Mouse (Mus musculus) ES-E14 (cell line): Measurements from ENCODE around the gene 1700037C18Rik. TPM values are rescaled to one million over a fixed set of nuclear protein-coding genes. Genes with fewer than 3 reads are reported as not detected.
A peak's percentile ranks its signal among the peaks of the same experiment; 100 is the strongest.

ENCODE experiments used
- DNase-seq: peaks from one replicate; pipeline ENCODE4 v3.0.0-alpha.2; 2013; ENCODE audit warnings: low read depth, low spot score
- H3K27ac ChIP-seq: 2 replicates; pipeline ENCODE4 v1.5.1; 2012; ENCODE audit warnings: low read depth, mild to moderate bottlenecking, low read length, moderate library complexity, mixed read lengths; ENCODE audit not compliant: poor library complexity, insufficient read depth, severe bottlenecking
- H3K36me3 ChIP-seq: 2 replicates; pipeline ENCODE4 v1.6.1; 2012; ENCODE audit warnings: mild to moderate bottlenecking, low read length, moderate library complexity, mixed read lengths; ENCODE audit not compliant: control insufficient read depth, poor library complexity, insufficient read depth, severe bottlenecking
- H3K4me1 ChIP-seq, 2 experiments: fragments of 150-350 bp in 1 of 2; sonication (generic) in 1 of 2; 2 replicates each; pipeline ENCODE4 v1.6.1; 2012; ENCODE audit warnings: low read length in 2 of 2, mild to moderate bottlenecking in 1 of 2, mixed read lengths in 1 of 2; ENCODE audit not compliant: control insufficient read depth in 2 of 2, insufficient read depth in 2 of 2, poor library complexity in 1 of 2
- H3K4me3 ChIP-seq, 2 experiments: fragments of 150-350 bp in 1 of 2; sonication (generic) in 1 of 2; 2 replicates each; pipeline ENCODE4 v1.5.1; 2012; ENCODE audit warnings: low read length in 2 of 2, low read depth in 1 of 2, mild to moderate bottlenecking in 1 of 2, mixed read lengths in 1 of 2; ENCODE audit not compliant: insufficient read depth in 1 of 2, poor library complexity in 1 of 2, severe bottlenecking in 1 of 2
- H3K9ac ChIP-seq: 2 replicates; pipeline ENCODE4 v1.6.1; 2012; ENCODE audit warnings: low read depth, mild to moderate bottlenecking, low read length, mixed read lengths; ENCODE audit not compliant: poor library complexity, insufficient read depth, severe bottlenecking
- H3K9me3 ChIP-seq: fragments of 150-350 bp; sonication (generic); 2 replicates; pipeline ENCODE4 v1.6.1; 2012; ENCODE audit warnings: low read depth, mild to moderate bottlenecking, low read length; ENCODE audit not compliant: control insufficient read depth, insufficient read depth
- CHD2 ChIP-seq: IDR thresholded peaks from 2 replicates; pipeline ENCODE4 v1.6.1; 2014; ENCODE audit warnings: mild to moderate bottlenecking, low read depth, low read length, inconsistent platforms
- HCFC1 ChIP-seq: IDR thresholded peaks from 2 replicates; pipeline ENCODE4 v1.6.1; 2012; ENCODE audit warnings: low read length, inconsistent platforms, borderline replicate concordance; ENCODE audit not compliant: insufficient read depth
- MAFK ChIP-seq: IDR thresholded peaks from 2 replicates; pipeline ENCODE4 v1.6.1; 2014; ENCODE audit warnings: mild to moderate bottlenecking, low read depth, low read length, inconsistent platforms; ENCODE audit not compliant: insufficient read depth
- ZC3H11A ChIP-seq: IDR thresholded peaks from 2 replicates; pipeline ENCODE4 v1.6.1; 2012; ENCODE audit warnings: low read depth, mild to moderate bottlenecking, inconsistent platforms, low read length, borderline replicate concordance
- ZNF384 ChIP-seq: IDR thresholded peaks from 2 replicates; pipeline ENCODE4 v1.6.1; 2012; ENCODE audit warnings: low read depth, low read length, inconsistent platforms
- in situ Hi-C, 2 experiments: fragments of 600-800 bp; cut with MboI; formaldehyde crosslinking; loops; one replicate each; pipeline ENCODE4 v1.15.1; 2025; ENCODE audit warnings: low sequenced_read_pairs in 2 of 2, inconsistent platforms in 1 of 2; ENCODE audit not compliant: unreplicated experiment in 2 of 2
- total RNA-seq: library from RNA; depleted of rRNA; stranded (reverse); fragments of 300-350 nt; gene quantifications from 2 replicates; pipeline ENCODE4 v1.2.3, GENCODE M21; 2012

Gene 1700037C18Rik
- total RNA-seq, 1 experiment: 1.7 TPM

DNA sequence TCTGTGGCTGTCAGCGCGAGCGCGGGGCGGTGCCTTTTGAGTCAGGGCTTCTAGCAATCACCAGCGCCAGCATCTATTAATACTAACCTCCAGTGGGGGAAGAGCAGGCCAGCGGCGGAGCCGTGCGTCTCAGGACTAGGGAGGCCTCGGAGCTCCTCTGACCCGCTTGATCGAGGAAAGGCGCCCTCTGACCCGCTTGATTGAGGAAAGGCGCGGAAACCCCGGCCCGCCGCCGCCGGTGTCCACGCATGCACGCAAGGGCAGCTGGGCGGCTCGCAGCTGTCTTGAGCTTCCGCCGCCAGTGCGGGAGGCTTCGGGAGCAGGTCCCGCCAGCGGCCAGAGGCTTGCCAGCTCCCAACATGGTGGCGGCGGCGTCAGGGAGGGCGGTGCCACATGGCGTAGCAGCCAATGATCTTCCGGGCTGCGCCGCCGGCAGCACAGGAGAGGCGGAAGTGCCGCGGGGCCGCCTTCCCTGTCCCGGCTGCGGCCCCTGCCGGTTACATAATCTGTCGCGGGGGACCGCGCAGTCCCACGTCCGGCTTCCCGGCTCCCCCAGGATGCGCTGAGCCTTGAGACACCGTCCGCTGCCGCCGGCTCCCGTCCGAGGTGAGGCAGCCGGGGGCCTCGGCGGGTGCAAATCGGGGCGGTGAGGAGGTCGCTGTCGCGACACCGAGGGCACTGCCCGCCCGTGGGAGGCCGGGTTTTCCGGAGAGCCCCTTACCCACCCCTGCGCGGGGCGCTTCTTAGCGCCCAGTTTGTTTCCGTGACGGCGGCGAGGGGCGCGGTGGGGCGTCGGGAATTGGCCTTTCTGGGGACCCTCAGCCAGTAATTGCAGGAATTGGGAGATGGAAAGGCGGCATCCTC is 24.1 kb downstream of the 1700037C18Rik start, which contains the start of the genes Zfp597 and Gm20695:
Gene Zfp597 (minus strand): TSS at position 361 of the 864 bp plus-strand sequence.
Gene Gm20695 (plus strand): TSS at position 448 of the 864 bp plus-strand sequence.
- peak; percentile 85 for DNase-seq
- in situ Hi-C loops: no loop called here
- H3K4me3 ChIP-seq: peak within 1 kb of the TSS; percentile 95 to 98
- H3K27ac ChIP-seq: no peak within 1 kb of the TSS
- no peaks in the 10 kb centered on the region for H3K9me3 ChIP-seq
- no peaks in the 10 kb centered on the region for H3K4me1 ChIP-seq
- TF ChIP-seq CHD2 (0 out of 2 replicates have a peak, but pooled peaks have one; percentile 40), HCFC1 (peak; percentile 92), ZNF384 (no peak), ZC3H11A (no peak), MAFK (no peak)
- peak within 1 kb of the TSS; percentile 94 for H3K9ac ChIP-seq
- H3K36me3 ChIP-seq: no peaks in the 10 kb centered on the region; the same call in 1 of the 2 replicates

GRCm38 (mm10) chr16:3876346-3876745 is 32.1 kb downstream of the 1700037C18Rik start:
- H3K36me3 ChIP-seq: no peaks in the 10 kb centered on the region; the same call in 1 of the 2 replicates
- in situ Hi-C loops: no loop called here
- no peak overlapping the region for H3K27ac ChIP-seq
- H3K9ac ChIP-seq: no peak overlapping the region
- TF ChIP-seq ZNF384: no peak
- TF ChIP-seq MAFK: no peak
- no peak for TF ChIP-seq HCFC1
- TF ChIP-seq CHD2: no peak
- TF ChIP-seq ZC3H11A: no peak
- H3K9me3 ChIP-seq: no peaks in the 10 kb centered on the region
- no peak overlapping the region for H3K4me3 ChIP-seq
- peaks cover 2 to 3% of the 10 kb centered on the region in 2 experiments; a peak in 2 of 4 replicates for H3K4me1 ChIP-seq
- no peak for DNase-seq

DNA sequence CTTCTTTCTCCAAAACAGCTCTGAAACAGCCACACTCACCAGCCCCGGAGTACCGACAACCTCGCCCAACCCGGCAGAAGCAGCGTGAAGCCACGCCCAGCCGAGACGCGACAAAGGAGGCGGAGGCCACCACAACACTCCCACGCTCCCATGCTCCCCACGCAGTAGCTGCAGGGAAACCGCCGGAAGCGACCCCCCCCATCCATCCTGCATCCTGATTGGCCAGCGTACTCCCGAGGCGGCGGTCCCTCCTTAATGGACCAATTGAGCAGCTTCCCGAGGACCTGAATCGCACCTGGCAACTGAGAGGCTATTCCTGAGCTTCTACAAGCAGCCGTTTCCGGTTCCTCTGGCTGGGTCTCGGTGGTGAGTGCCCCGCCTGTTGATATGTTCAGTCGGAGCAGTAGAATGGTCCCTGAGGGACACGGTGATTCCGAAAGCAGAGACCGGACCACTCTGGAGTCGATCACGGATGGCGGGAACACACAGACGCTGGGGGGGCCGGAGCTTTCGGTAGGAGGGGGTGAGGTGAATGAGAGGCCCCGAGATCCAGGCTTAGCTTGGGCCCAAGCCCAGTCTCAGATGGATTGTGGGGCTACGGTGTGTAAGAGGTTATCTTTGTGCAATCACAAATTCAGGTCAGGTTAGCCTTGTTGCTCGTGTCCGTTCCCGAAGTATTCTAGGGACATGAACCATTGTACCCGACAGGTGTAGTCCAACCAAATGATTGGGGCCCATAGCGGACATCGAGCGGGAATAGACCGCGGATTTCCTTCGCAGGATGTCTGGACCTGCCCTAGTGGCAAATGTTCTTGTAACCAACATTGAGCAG is 36.1 kb downstream of the 1700037C18Rik start, which contains the start of gene Naa60:
Gene Naa60 (plus strand): TSS at position 160 of the 832 bp plus-strand sequence.
- Histone ChIP-seq H3K4me3 (peak within 1 kb of the TSS; percentile 75 to 95), H3K9me3 (no peaks in the 10 kb centered on the region), H3K36me3 (peaks cover 3% of the 10 kb centered on the region; the same call in 1 of the 2 replicates), H3K9ac (peak within 1 kb of the TSS; percentile 83), H3K27ac (0 out of 2 replicates have a peak within 1 kb of the TSS, but pooled peaks have one; percentile 14), H3K4me1 (peaks cover 3 to 6% of the 10 kb centered on the region in 2 experiments; a peak in 2 of 4 replicates)
- DNase-seq: peak; percentile 96
- in situ Hi-C loops: no loop called here
- TF ChIP-seq HCFC1 (0 out of 2 replicates have a peak, but pooled peaks have one; percentile 58), ZNF384 (no peak), CHD2 (peak; percentile 55; the same call in 1 of the 2 replicates)

- TF ChIP-seq ZC3H11A: no peak
- no peak for TF ChIP-seq ZNF384
- no peak for TF ChIP-seq MAFK
- no peak for TF ChIP-seq CHD2
- TF ChIP-seq HCFC1: no peak
- peak overlapping the region; percentile 69 to 95 for H3K4me3 ChIP-seq
- H3K9me3 ChIP-seq: no peaks in the 10 kb centered on the region
- in situ Hi-C loops: no loop called here
- peaks cover 6% of the 10 kb centered on the region; the same call in 1 of the 2 replicates for H3K36me3 ChIP-seq
- peak overlapping the region; percentile 71 for H3K9ac ChIP-seq
- H3K4me1 ChIP-seq: peaks cover 3 to 6% of the 10 kb centered on the region in 2 experiments; a peak in 2 of 4 replicates
- no peak for DNase-seq
- no peak overlapping the region for H3K27ac ChIP-seq
These were observed 36.7 kb downstream of the 1700037C18Rik start for GRCm38 (mm10) chr16:3871815-3872214.
